Mouse (Mus musculus): ENCODE measurements around the gene Atp8a2. TPM values are rescaled to one million over a fixed set of nuclear protein-coding genes. Genes with fewer than 3 reads are reported as not detected.

Gene Atp8a2
- polyA plus RNA-seq, 1 experiment from 2014 or later = 7.4 TPM

- Histone ChIP-seq H3K9ac (ENCODE audit: low read length) (no peak overlapping the region), H3K4me2 (no peak overlapping the region), H3K27me3 (ENCODE audit: control insufficient read depth, insufficient read depth, low read length) (no peaks in the 10 kb centered on the region), H3K9me3 (ENCODE audit: control insufficient read depth, low read length) (no peaks in the 10 kb centered on the region), H3K27ac (ENCODE audit: low read depth, low read length) (no peak overlapping the region), H3K4me1 (ENCODE audit: control insufficient read depth, insufficient read depth, low read length) (no peaks in the 10 kb centered on the region), H3K36me3 (ENCODE audit: control insufficient read depth, insufficient read depth, low read length) (no peaks in the 10 kb centered on the region), H3K4me3 (ENCODE audit: low read depth, low read length) (no peak overlapping the region)
- DNase-seq (ENCODE audit: low spot score, missing footprints) (peak; percentile 19), ATAC-seq (ENCODE audit: low FRiP score) (no peak)
- WGBS = 92% methylated on average over 9 of the region's 9 CpGs
Measured at GRCm38 (mm10) chr14:60134720-60135119, 62.3 kb downstream of the Atp8a2 start.

GRCm38 (mm10) chr14:60131196-60131876 is 65.6 kb downstream of the Atp8a2 start:
- DNase-seq (ENCODE audit: low spot score, missing footprints) (peak; percentile 57), ATAC-seq (ENCODE audit: low FRiP score) (no peak)
- no peaks in the 10 kb centered on the region for H3K9me3 ChIP-seq (ENCODE audit: control insufficient read depth, low read length)
- no peak overlapping the region for H3K27ac ChIP-seq (ENCODE audit: low read depth, low read length)
- H3K27me3 ChIP-seq (ENCODE audit: control insufficient read depth, insufficient read depth, low read length) = no peaks in the 10 kb centered on the region
- no peaks in the 10 kb centered on the region for H3K4me1 ChIP-seq (ENCODE audit: control insufficient read depth, insufficient read depth, low read length)
- H3K36me3 ChIP-seq (ENCODE audit: control insufficient read depth, insufficient read depth, low read length) = no peaks in the 10 kb centered on the region
- no peak overlapping the region for H3K4me2 ChIP-seq
- WGBS = 88% methylated on average over 9 of the region's 9 CpGs
- H3K4me3 ChIP-seq (ENCODE audit: low read depth, low read length) = no peak overlapping the region
- H3K9ac ChIP-seq (ENCODE audit: low read length) = no peak overlapping the region

- Histone ChIP-seq H3K36me3 (ENCODE audit: control insufficient read depth, insufficient read depth, low read length) (no peaks in the 10 kb centered on the region), H3K4me1 (ENCODE audit: control insufficient read depth, insufficient read depth, low read length) (no peaks in the 10 kb centered on the region), H3K27ac (ENCODE audit: low read depth, low read length) (no peak overlapping the region), H3K4me2 (no peak overlapping the region), H3K4me3 (ENCODE audit: low read depth, low read length) (no peak overlapping the region), H3K9ac (ENCODE audit: low read length) (no peak overlapping the region), H3K27me3 (ENCODE audit: control insufficient read depth, insufficient read depth, low read length) (no peaks in the 10 kb centered on the region), H3K9me3 (ENCODE audit: control insufficient read depth, low read length) (no peaks in the 10 kb centered on the region)
- DNase-seq (ENCODE audit: low spot score, missing footprints) (no peak), ATAC-seq (ENCODE audit: low FRiP score) (no peak)
- 95% methylated on average over 5 of the region's 5 CpGs for WGBS
Measured at GRCm38 (mm10) chr14:60129564-60129963, 67.4 kb downstream of the Atp8a2 start.

- H3K27me3 ChIP-seq (ENCODE audit: control insufficient read depth, insufficient read depth, low read length) = no peaks in the 10 kb centered on the region
- no peaks in the 10 kb centered on the region for H3K4me1 ChIP-seq (ENCODE audit: control insufficient read depth, insufficient read depth, low read length)
- H3K9ac ChIP-seq (ENCODE audit: low read length) = no peak overlapping the region
- H3K4me3 ChIP-seq (ENCODE audit: low read depth, low read length) = no peak overlapping the region
- WGBS = 83% methylated on average over 9 of the region's 9 CpGs
- no peak overlapping the region for H3K27ac ChIP-seq (ENCODE audit: low read depth, low read length)
- no peaks in the 10 kb centered on the region for H3K36me3 ChIP-seq (ENCODE audit: control insufficient read depth, insufficient read depth, low read length)
- ATAC-seq (ENCODE audit: low FRiP score) (no peak), DNase-seq (ENCODE audit: low spot score, missing footprints) (peak; percentile 82)
- no peak overlapping the region for H3K4me2 ChIP-seq
- no peaks in the 10 kb centered on the region for H3K9me3 ChIP-seq (ENCODE audit: control insufficient read depth, low read length)
Measured at GRCm38 (mm10) chr14:60125202-60125601, 71.8 kb downstream of the Atp8a2 start.

- H3K27ac ChIP-seq (ENCODE audit: low read depth, low read length) = no peak overlapping the region
- peak; percentile 81 for DNase-seq (ENCODE audit: low spot score, missing footprints)
- no peaks in the 10 kb centered on the region for H3K36me3 ChIP-seq (ENCODE audit: control insufficient read depth, insufficient read depth, low read length)
- H3K4me3 ChIP-seq (ENCODE audit: low read depth, low read length) = no peak overlapping the region
- ATAC-seq (ENCODE audit: low FRiP score) = no peak
- H3K4me2 ChIP-seq = peak overlapping the region; percentile 11; the same call in 1 of the 2 replicates
- WGBS = 29% methylated on average over 10 of the region's 10 CpGs
- no peaks in the 10 kb centered on the region for H3K9me3 ChIP-seq (ENCODE audit: control insufficient read depth, low read length)
- H3K9ac ChIP-seq (ENCODE audit: low read length) = 0 out of 2 replicates have a peak overlapping the region, but pooled peaks have one; percentile 24
- no peaks in the 10 kb centered on the region for H3K27me3 ChIP-seq (ENCODE audit: control insufficient read depth, insufficient read depth, low read length)
- no peaks in the 10 kb centered on the region for H3K4me1 ChIP-seq (ENCODE audit: control insufficient read depth, insufficient read depth, low read length)
Measured at GRCm38 (mm10) chr14:60121572-60121971, 75.4 kb downstream of the Atp8a2 start.

GRCm38 (mm10) chr14:60117792-60118585 is 79.0 kb downstream of the Atp8a2 start:
- Histone ChIP-seq H3K9ac (ENCODE audit: low read length) (no peak overlapping the region), H3K9me3 (ENCODE audit: control insufficient read depth, low read length) (no peaks in the 10 kb centered on the region), H3K27me3 (ENCODE audit: control insufficient read depth, insufficient read depth, low read length) (no peaks in the 10 kb centered on the region), H3K36me3 (ENCODE audit: control insufficient read depth, insufficient read depth, low read length) (no peaks in the 10 kb centered on the region), H3K4me3 (ENCODE audit: low read depth, low read length) (no peak overlapping the region), H3K4me1 (ENCODE audit: control insufficient read depth, insufficient read depth, low read length) (no peaks in the 10 kb centered on the region), H3K4me2 (no peak overlapping the region), H3K27ac (ENCODE audit: low read depth, low read length) (no peak overlapping the region)
- DNase-seq (ENCODE audit: low spot score, missing footprints) (peak; percentile 21), ATAC-seq (ENCODE audit: low FRiP score) (no peak)
- WGBS = 89% methylated on average over 9 of the region's 9 CpGs

- WGBS = 13% methylated on average over 27 of the region's 33 CpGs
- peak overlapping the region; percentile 45 for H3K4me3 ChIP-seq (ENCODE audit: low read depth, low read length)
- H3K9me3 ChIP-seq (ENCODE audit: control insufficient read depth, low read length) = no peaks in the 10 kb centered on the region
- H3K4me1 ChIP-seq (ENCODE audit: control insufficient read depth, insufficient read depth, low read length) = peaks cover 2% of the 10 kb centered on the region; the same call in 1 of the 2 replicates
- H3K27me3 ChIP-seq (ENCODE audit: control insufficient read depth, insufficient read depth, low read length) = no peaks in the 10 kb centered on the region
- H3K36me3 ChIP-seq (ENCODE audit: control insufficient read depth, insufficient read depth, low read length) = no peaks in the 10 kb centered on the region
- peak; percentile 95 for DNase-seq (ENCODE audit: low spot score, missing footprints)
- H3K9ac ChIP-seq (ENCODE audit: low read length) = peak overlapping the region; percentile 55
- ATAC-seq (ENCODE audit: low FRiP score) = peak; percentile 97
- H3K4me2 ChIP-seq = peak overlapping the region; percentile 85
- H3K27ac ChIP-seq (ENCODE audit: low read depth, low read length) = no peak overlapping the region
Measured at GRCm38 (mm10) chr14:60086808-60087725, 109.9 kb downstream of the Atp8a2 start.

GRCm38 (mm10) chr14:60086254-60086807 is 110.6 kb downstream of the Atp8a2 start:
- DNase-seq (ENCODE audit: low spot score, missing footprints) = peak; percentile 92
- no peak overlapping the region for H3K27ac ChIP-seq (ENCODE audit: low read depth, low read length)
- peak overlapping the region; percentile 55 for H3K9ac ChIP-seq (ENCODE audit: low read length)
- no peaks in the 10 kb centered on the region for H3K36me3 ChIP-seq (ENCODE audit: control insufficient read depth, insufficient read depth, low read length)
- WGBS = 4% methylated on average over 21 of the region's 21 CpGs
- ATAC-seq (ENCODE audit: low FRiP score) = peak; percentile 38
- H3K27me3 ChIP-seq (ENCODE audit: control insufficient read depth, insufficient read depth, low read length) = no peaks in the 10 kb centered on the region
- peak overlapping the region; percentile 45 for H3K4me3 ChIP-seq (ENCODE audit: low read depth, low read length)
- peak overlapping the region; percentile 85 for H3K4me2 ChIP-seq
- H3K9me3 ChIP-seq (ENCODE audit: control insufficient read depth, low read length) = no peaks in the 10 kb centered on the region
- peaks cover 2% of the 10 kb centered on the region; the same call in 1 of the 2 replicates for H3K4me1 ChIP-seq (ENCODE audit: control insufficient read depth, insufficient read depth, low read length)

Measured in midbrain, embryonic 11.5 days (tissue).